Mouse (Mus musculus) bone marrow, adult 2 months (tissue): ENCODE measurements around the gene H6pd.

Source experiments
- CTCF ChIP-seq: fragments of 200-500 bp; IDR thresholded peaks from 2 replicates; pipeline ENCODE4 v1.5.1; 2011; ENCODE audit warnings: low read length, control low read depth; ENCODE audit not compliant: control insufficient read depth, insufficient read depth
- POLR2A ChIP-seq: fragments of 200-500 bp; IDR thresholded peaks from 2 replicates; pipeline ENCODE4 v1.6.1; 2011; ENCODE audit warnings: low read depth, mild to moderate bottlenecking, control low read depth, low read length, borderline replicate concordance; ENCODE audit not compliant: control insufficient read depth

- no peak for TF ChIP-seq POLR2A
- TF ChIP-seq CTCF = peak; percentile 91
Observed at GRCm38 (mm10) chr4:149979819-149980308, 29.0 kb downstream of the H6pd start.
